In the genomic region with DNA sequence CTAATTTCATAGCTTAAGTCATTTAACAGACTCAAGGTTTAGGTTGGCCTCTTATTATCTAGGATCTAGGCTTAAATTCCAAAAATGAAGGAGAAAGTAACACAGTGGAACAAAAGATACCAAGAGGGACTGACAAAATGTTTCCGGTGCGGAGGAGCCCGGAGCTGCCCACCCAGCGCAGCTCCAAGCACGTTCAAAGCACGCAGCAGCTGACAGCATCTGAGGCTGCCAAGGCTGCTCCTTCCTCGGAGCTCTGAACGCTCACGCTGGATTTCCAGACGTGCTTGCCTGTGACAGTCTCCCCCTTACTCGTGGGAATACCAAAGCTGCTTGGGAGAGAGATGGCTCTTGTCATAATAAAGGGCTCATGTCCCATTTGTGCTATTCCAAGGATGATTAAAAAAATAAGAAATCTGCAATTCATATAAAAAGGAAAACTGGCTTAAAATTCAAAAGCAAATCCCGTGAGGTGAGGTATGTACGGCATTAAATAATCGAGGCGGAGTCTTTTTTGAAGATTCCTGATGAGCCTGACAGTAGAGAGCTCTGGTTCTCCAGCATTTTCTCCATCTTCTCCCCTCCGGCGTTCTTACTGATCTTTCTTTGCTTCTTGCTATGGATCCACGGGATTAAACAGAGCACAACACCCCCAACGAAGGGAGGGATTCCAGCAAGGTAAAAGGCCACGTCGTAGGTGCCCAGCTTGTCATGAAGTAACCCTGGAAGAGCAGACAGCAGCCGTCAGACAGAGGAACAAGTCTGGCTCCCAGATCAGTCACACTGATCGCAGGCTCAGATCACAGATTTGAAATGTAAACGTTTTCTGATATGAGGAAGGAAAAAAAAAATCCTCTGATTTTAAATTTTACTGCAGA, we compare ENCODE assay signal across 11 mouse cellular contexts. TPM values are rescaled to one million over a fixed set of nuclear protein-coding genes. Genes with fewer than 3 reads are reported as not detected.
DNase-seq lines count a peak whose midpoint lies in the region; ATAC-seq and TF ChIP-seq lines count a peak whose summit lies in the region.
"Had no signal": no experiment of that assay in that cellular context is flagged by ENCODE, and none has a peak within 500 bp of the region (broad histone marks: within the 10 kb centered on the region; RNA-seq: fewer than 3 reads in every experiment).

No protein-coding gene starts in this region.

- no peaks in the 10 kb centered on the region for H3K9me3 ChIP-seq in hindbrain, postnatal 0 days (ENCODE audit: low read length)
- no peaks in the 10 kb centered on the region for H3K9me3 ChIP-seq in limb, embryonic 10.5 days (replicated peaks)
- H3K9me3 ChIP-seq: embryonic facial prominence, embryonic 12.5 days had no signal

- TF ChIP-seq CTCF in layer of hippocampus, adult 2 months (conservative IDR thresholded peaks at IDR 0.05), result no peak
- TF ChIP-seq CTCF in hindbrain, postnatal 0 days (IDR thresholded peaks at IDR 0.05; ENCODE audit: low read depth), result no peak

- peak overlapping the region; percentile 58 for H3K27ac ChIP-seq in layer of hippocampus, adult 2 months
- H3K27ac ChIP-seq in hindbrain, postnatal 0 days, result peak overlapping the region; percentile 23; the same call in 1 of the 2 replicates
- H3K27ac ChIP-seq in limb, embryonic 10.5 days, result no peak overlapping the region
- H3K27ac ChIP-seq: embryonic facial prominence, embryonic 12.5 days had no signal

- H3K4me2 ChIP-seq in hindbrain, postnatal 0 days (ENCODE audit: low read depth, low read length), result 0 out of 2 replicates have a peak overlapping the region, but pooled peaks have one; percentile 19
- H3K4me2 ChIP-seq: embryonic facial prominence, embryonic 12.5 days had no signal

- peak overlapping the region; percentile 18 for H3K4me3 ChIP-seq in layer of hippocampus, adult 2 months
- H3K4me3 ChIP-seq in hindbrain, postnatal 0 days (ENCODE audit: low read length), result no peak overlapping the region
- H3K4me3 ChIP-seq in limb, embryonic 10.5 days, result no peak overlapping the region
- H3K4me3 ChIP-seq: embryonic facial prominence, embryonic 12.5 days had no signal

- H3K36me3 ChIP-seq in hindbrain, postnatal 0 days (ENCODE audit: insufficient read depth, low read length), result no peaks in the 10 kb centered on the region
- H3K36me3 ChIP-seq in limb, embryonic 10.5 days, result no peaks in the 10 kb centered on the region
- H3K36me3 ChIP-seq: embryonic facial prominence, embryonic 12.5 days had no signal

- 59% methylated on average over 24 of the region's 24 CpGs for WGBS in hindbrain, postnatal 0 days
- 82% methylated on average over 24 of the region's 24 CpGs for WGBS in limb, embryonic 10.5 days

- ATAC-seq in hindbrain, postnatal 0 days, result peak; percentile 86

- no peaks in the 10 kb centered on the region for H3K27me3 ChIP-seq in hindbrain, postnatal 0 days (ENCODE audit: insufficient read depth, low read length)
- no peaks in the 10 kb centered on the region for H3K27me3 ChIP-seq in limb, embryonic 10.5 days (ENCODE audit: low read depth, poor library complexity, severe bottlenecking)
- H3K27me3 ChIP-seq: embryonic facial prominence, embryonic 12.5 days had no signal

- H3K9ac ChIP-seq in hindbrain, postnatal 0 days (replicated peaks; ENCODE audit: low read length), result 0 out of 2 replicates have a peak overlapping the region, but pooled peaks have one; percentile 0
- H3K9ac ChIP-seq: embryonic facial prominence, embryonic 12.5 days had no signal

- peak; percentile 67 to 69 for DNase-seq in cerebellum, postnatal 10 days
- no peak for DNase-seq in cerebellum, adult 8-10 months
- peak; percentile 56 to 68 for DNase-seq in layer of hippocampus, adult 2 months (ENCODE audit: low spot score in 2 of 2)
- DNase-seq in layer of hippocampus, adult 9-10 months (ENCODE audit: low spot score), result no peak
- peak; percentile 74 for DNase-seq in hindbrain, postnatal 0 days (ENCODE audit: low spot score)
- peak; percentile 56 to 66 for DNase-seq in right cerebral cortex, adult 2 months (ENCODE audit: low spot score in 2 of 2)
- DNase-seq in limb, embryonic 10.5 days (ENCODE audit: low spot score), result no peak
- DNase-seq in thymus, postnatal 14 days, result no peak
- DNase-seq: adrenal gland, postnatal 36 days had no signal

- no peaks in the 10 kb centered on the region for H3K4me1 ChIP-seq in hindbrain, postnatal 0 days (ENCODE audit: insufficient read depth, low read length)
- H3K4me1 ChIP-seq in limb, embryonic 10.5 days, result no peaks in the 10 kb centered on the region
- H3K4me1 ChIP-seq: embryonic facial prominence, embryonic 12.5 days had no signal

RNA-seq across cellular contexts. Expression of gene Mfsd4b1, which starts 11.9 kb away (rescaled TPM):
- 1 to 10 TPM; 1.2 to 1.7 TPM for total RNA-seq in layer of hippocampus, adult 2 months (2021)
- total RNA-seq in hindbrain, postnatal 0 days (2014; rRNA removed), result 0.32 and 0.73 TPM in 2 replicates
- 0.26 and 0.33 TPM in 2 replicates for polyA plus RNA-seq in hindbrain, postnatal 0 days (2015; fragmentation: Nextera tagmentation; extraction: Ambion mirVana)
- polyA plus RNA-seq in limb, embryonic 10.5 days (2016; fragmentation: Nextera tagmentation; extraction: Ambion mirVana), result not detected in 2 replicates
- total RNA-seq: MEL had no signal

RNA-seq across cellular contexts. Expression of gene Mfsd4b5, which starts 50.5 kb away (rescaled TPM):
- under 1 TPM; 0.29 to 0.67 TPM for total RNA-seq in layer of hippocampus, adult 2 months (2021)
- total RNA-seq in hindbrain, postnatal 0 days (2014; rRNA removed), result 0.11 TPM in 1 of 2 replicates, not detected in the other
- 0.11 and 0.18 TPM in 2 replicates for polyA plus RNA-seq in hindbrain, postnatal 0 days (2015; fragmentation: Nextera tagmentation; extraction: Ambion mirVana)
- polyA plus RNA-seq in limb, embryonic 10.5 days (2016; fragmentation: Nextera tagmentation; extraction: Ambion mirVana), result 0.05 TPM in 1 of 2 replicates, not detected in the other
- total RNA-seq: MEL had no signal

Comparison
In these comparisons a context has a peak if more than half of its experiments do, and no peak if none do; other contexts are left out.
1. DNase-seq: peak in cerebellum, postnatal 10 days (2 of 2), layer of hippocampus, adult 2 months (2 of 2), hindbrain, postnatal 0 days (single experiment) and right cerebral cortex, adult 2 months (2 of 2); none in cerebellum, adult 8-10 months (single experiment), layer of hippocampus, adult 9-10 months (single experiment), limb, embryonic 10.5 days (single experiment) and thymus, postnatal 14 days (single experiment).